Mouse (Mus musculus) cerebellum, adult 2 months (tissue): ENCODE results near the gene Tnfrsf13b.

Source experiments
- CTCF ChIP-seq: fragments of 200-500 bp; IDR thresholded peaks from 2 replicates; pipeline ENCODE4 v1.5.1; 2011; ENCODE audit warnings: low read depth, mild to moderate bottlenecking, control low read depth, low read length, moderate library complexity, borderline replicate concordance; ENCODE audit not compliant: insufficient read depth
- POLR2A ChIP-seq: fragments of 200-500 bp; IDR thresholded peaks from 2 replicates; pipeline ENCODE4 v1.6.1; 2011; ENCODE audit warnings: low read length, control low read depth, borderline replicate concordance; ENCODE audit not compliant: insufficient read depth

- TF ChIP-seq POLR2A (no peak), CTCF (no peak)
Measured at GRCm38 (mm10) chr11:61108911-61109361, 17.6 kb upstream of the Tnfrsf13b start.
